Mouse (Mus musculus): ENCODE measurements around the gene Olfr1124.
"Not testable (repeated sequence)": the region's sequence is repeated elsewhere in the genome, so short reads cannot be mapped to it uniquely, and the experiment has no call there.

Gene Olfr1124

GRCm38 (mm10) chr2:87429975-87430374 is at the start of gene Olfr1124:
Gene Olfr1124 (plus strand): TSS chr2:87430275.
- DNase-seq (ENCODE audit: low spot score in 2 of 2) = no peak

- no peak for DNase-seq (ENCODE audit: low spot score in 2 of 2)
Observed at GRCm38 (mm10) chr2:87383935-87384334, 46.1 kb upstream of the Olfr1124 start.

- no peak for DNase-seq (ENCODE audit: low spot score in 2 of 2)
Observed at GRCm38 (mm10) chr2:87385549-87385948, 44.5 kb upstream of the Olfr1124 start, which contains the start of gene Olfr1122. Gene Olfr1122 (plus strand): TSS chr2:87385849.

- DNase-seq (ENCODE audit: low spot score in 2 of 2) = not testable (repeated sequence)
Observed at GRCm38 (mm10) chr2:87393605-87394004, 36.5 kb upstream of the Olfr1124 start.

- not testable (repeated sequence) for DNase-seq (ENCODE audit: low spot score in 2 of 2)
Observed at GRCm38 (mm10) chr2:87394686-87395085, 35.4 kb upstream of the Olfr1124 start.

GRCm38 (mm10) chr2:87416335-87416734 is 13.7 kb upstream of the Olfr1124 start, which contains the start of gene Olfr1123:
Gene Olfr1123 (plus strand): TSS chr2:87416635.
- DNase-seq (ENCODE audit: low spot score in 2 of 2) = no peak

GRCm38 (mm10) chr2:87437731-87438130 is 7.7 kb downstream of the Olfr1124 start:
- no peak for DNase-seq (ENCODE audit: low spot score in 2 of 2)

- DNase-seq (ENCODE audit: low spot score in 2 of 2) = no peak
Observed at GRCm38 (mm10) chr2:87453662-87454061, 23.6 kb downstream of the Olfr1124 start, which contains the start of gene Olfr1126. Gene Olfr1126 (plus strand): TSS chr2:87453962.

GRCm38 (mm10) chr2:87461769-87462168 is 31.7 kb downstream of the Olfr1124 start:
- no peak for DNase-seq (ENCODE audit: low spot score in 2 of 2)

GRCm38 (mm10) chr2:87480207-87480606 is 50.1 kb downstream of the Olfr1124 start:
- DNase-seq (ENCODE audit: low spot score in 2 of 2) = no peak

- no peak for DNase-seq (ENCODE audit: low spot score in 2 of 2)
Observed at GRCm38 (mm10) chr2:87481158-87481557, 51.1 kb downstream of the Olfr1124 start.

GRCm38 (mm10) chr2:87482276-87482675 is 52.2 kb downstream of the Olfr1124 start:
- DNase-seq (ENCODE audit: low spot score in 2 of 2) = no peak
